Mouse (Mus musculus) forebrain, embryonic 11.5 days (tissue): ENCODE data around the gene Gfod1. TPM values are rescaled to one million over a fixed set of nuclear protein-coding genes. Genes with fewer than 3 reads are reported as not detected.

Source experiments
- ATAC-seq: fragments of 200-750 bp; cut with Nextera tagmentation; replicated peaks from 2 replicates; pipeline ENCODE4 v1.8.0; 2017; ENCODE audit warnings: moderate TSS enrichment; ENCODE audit not compliant: low FRiP score
- DNase-seq: peaks from one replicate; pipeline ENCODE4 v3.0.0-alpha.2; 2017; ENCODE audit warnings: low spot score
- H3K27ac ChIP-seq: fragments of 300-500 bp; sonication (generic); 2 replicates; pipeline ENCODE4 v1.5.1; 2014; ENCODE audit warnings: low read depth, low read length
- H3K27me3 ChIP-seq: fragments of 300-500 bp; sonication (generic); 2 replicates; pipeline ENCODE4 v1.6.1; 2014; ENCODE audit warnings: mild to moderate bottlenecking, low read length, mixed read lengths; ENCODE audit not compliant: control insufficient read depth, insufficient read depth
- H3K36me3 ChIP-seq: fragments of 300-500 bp; sonication (generic); 2 replicates; pipeline ENCODE4 v1.6.1; 2014; ENCODE audit warnings: mild to moderate bottlenecking, low read length, moderate library complexity, mixed read lengths; ENCODE audit not compliant: control insufficient read depth, insufficient read depth
- H3K4me1 ChIP-seq: fragments of 300-500 bp; sonication (generic); replicated peaks from 2 replicates; pipeline ENCODE4 v1.6.1; 2014; ENCODE audit warnings: low read length, mixed read lengths; ENCODE audit not compliant: control insufficient read depth, insufficient read depth
- H3K4me2 ChIP-seq: fragments of 300-500 bp; sonication (generic); 2 replicates; pipeline ENCODE4 v1.6.1; 2014; ENCODE audit warnings: low read depth, mild to moderate bottlenecking, low read length, moderate library complexity, mixed read lengths; ENCODE audit not compliant: severe bottlenecking
- H3K4me3 ChIP-seq: fragments of 300-500 bp; sonication (generic); 2 replicates; pipeline ENCODE4 v1.5.1; 2014; ENCODE audit warnings: low read depth, low read length
- H3K9ac ChIP-seq: fragments of 300-500 bp; sonication (generic); 2 replicates; pipeline ENCODE4 v1.6.1; 2014; ENCODE audit warnings: low read length
- H3K9me3 ChIP-seq: fragments of 300-500 bp; sonication (generic); 2 replicates; pipeline ENCODE4 v1.6.1; 2016; ENCODE audit warnings: low read length, mixed read lengths; ENCODE audit not compliant: control insufficient read depth
- WGBS: fragments of 180-500 bp; shearing (Covaris S2); extraction: QIAGEN DNeasy Blood & Tissue Kit; methylation state at CpG from one replicate; pipeline ENCODE4 v1.1.7; 2014; 5-methylcytosine and 5-hydroxymethylcytosine counted together
- polyA plus RNA-seq: library from polyadenylated mRNA; unstranded; fragments of >200 nt; fragmentation: Nextera tagmentation; extraction: Ambion mirVana; gene quantifications from 2 replicates; pipeline ENCODE4 v1.2.1, GENCODE M21; 2014

Gene Gfod1
- polyA plus RNA-seq, 1 experiment from 2014 or later = 0.39 TPM

- H3K36me3 ChIP-seq = no peaks in the 10 kb centered on the region
- H3K4me3 ChIP-seq = no peak overlapping the region
- H3K4me2 ChIP-seq = no peak overlapping the region
- H3K9me3 ChIP-seq = no peaks in the 10 kb centered on the region
- H3K9ac ChIP-seq = no peak overlapping the region
- DNase-seq = no peak
- no peak for ATAC-seq
- whole genome bisulfite sequencing = 88% methylated on average over 6 of the region's 6 CpGs
- peaks cover 4% of the 10 kb centered on the region for H3K4me1 ChIP-seq
- no peaks in the 10 kb centered on the region for H3K27me3 ChIP-seq
- H3K27ac ChIP-seq = no peak overlapping the region
Observed at GRCm38 (mm10) chr13:43250653-43251052, 53.3 kb downstream of the Gfod1 start.

GRCm38 (mm10) chr13:43250106-43250505 lies 53.9 kb downstream of the Gfod1 start:
- H3K4me1 ChIP-seq = peaks cover 4% of the 10 kb centered on the region
- no peaks in the 10 kb centered on the region for H3K36me3 ChIP-seq
- H3K9ac ChIP-seq = no peak overlapping the region
- ATAC-seq (no peak), DNase-seq (no peak)
- H3K27me3 ChIP-seq = no peaks in the 10 kb centered on the region
- H3K4me2 ChIP-seq = no peak overlapping the region
- H3K4me3 ChIP-seq = no peak overlapping the region
- no peaks in the 10 kb centered on the region for H3K9me3 ChIP-seq
- no peak overlapping the region for H3K27ac ChIP-seq
- WGBS = 89% methylated on average over 9 of the region's 9 CpGs

GRCm38 (mm10) chr13:43248381-43248780 lies 55.6 kb downstream of the Gfod1 start:
- DNase-seq (no peak), ATAC-seq (no peak)
- Histone ChIP-seq H3K4me1 (peaks cover 3% of the 10 kb centered on the region), H3K4me2 (no peak overlapping the region), H3K4me3 (no peak overlapping the region), H3K9me3 (no peaks in the 10 kb centered on the region), H3K36me3 (no peaks in the 10 kb centered on the region), H3K9ac (no peak overlapping the region), H3K27ac (no peak overlapping the region), H3K27me3 (no peaks in the 10 kb centered on the region)
- WGBS = 91% methylated on average over 6 of the region's 6 CpGs

- Histone ChIP-seq H3K4me1 (peaks cover 3% of the 10 kb centered on the region), H3K36me3 (no peaks in the 10 kb centered on the region), H3K27me3 (no peaks in the 10 kb centered on the region), H3K27ac (no peak overlapping the region), H3K4me2 (no peak overlapping the region), H3K9me3 (no peaks in the 10 kb centered on the region), H3K9ac (no peak overlapping the region), H3K4me3 (no peak overlapping the region)
- no peak for ATAC-seq
- WGBS = 95% methylated on average over 4 of the region's 4 CpGs
- no peak for DNase-seq
Observed at GRCm38 (mm10) chr13:43246876-43247275, 57.1 kb downstream of the Gfod1 start.

GRCm38 (mm10) chr13:43243793-43244192 lies 60.2 kb downstream of the Gfod1 start:
- no peaks in the 10 kb centered on the region for H3K9me3 ChIP-seq
- no peak for DNase-seq
- H3K27ac ChIP-seq = no peak overlapping the region

GRCm38 (mm10) chr13:43243240-43243639 lies 60.7 kb downstream of the Gfod1 start:
- no peaks in the 10 kb centered on the region for H3K27me3 ChIP-seq
- no peak overlapping the region for H3K9ac ChIP-seq
- no peaks in the 10 kb centered on the region for H3K9me3 ChIP-seq
- no peaks in the 10 kb centered on the region for H3K36me3 ChIP-seq
- no peak overlapping the region for H3K4me2 ChIP-seq
- DNase-seq = no peak
- no peak for ATAC-seq
- H3K27ac ChIP-seq = no peak overlapping the region
- WGBS = 91% methylated on average over 3 of the region's 3 CpGs
- H3K4me1 ChIP-seq = no peaks in the 10 kb centered on the region
- no peak overlapping the region for H3K4me3 ChIP-seq

More at GRCm38 (mm10) chr13:43243793-43244192, 60.2 kb downstream of the Gfod1 start:
- WGBS = 81% methylated on average over 7 of the region's 7 CpGs
- Histone ChIP-seq H3K4me3 (no peak overlapping the region), H3K9ac (no peak overlapping the region), H3K36me3 (no peaks in the 10 kb centered on the region), H3K4me1 (no peaks in the 10 kb centered on the region), H3K4me2 (no peak overlapping the region), H3K27me3 (no peaks in the 10 kb centered on the region)
- no peak for ATAC-seq

GRCm38 (mm10) chr13:43241750-43242149 lies 62.2 kb downstream of the Gfod1 start:
- 80% methylated on average over 2 of the region's 2 CpGs for WGBS
- no peak overlapping the region for H3K4me3 ChIP-seq
- H3K4me1 ChIP-seq = no peaks in the 10 kb centered on the region
- H3K9ac ChIP-seq = no peak overlapping the region
- no peaks in the 10 kb centered on the region for H3K9me3 ChIP-seq
- ATAC-seq = no peak
- H3K36me3 ChIP-seq = no peaks in the 10 kb centered on the region
- DNase-seq = no peak
- no peaks in the 10 kb centered on the region for H3K27me3 ChIP-seq
- no peak overlapping the region for H3K27ac ChIP-seq
- H3K4me2 ChIP-seq = no peak overlapping the region

- no peaks in the 10 kb centered on the region for H3K4me1 ChIP-seq
- H3K27ac ChIP-seq = no peak overlapping the region
- no peak overlapping the region for H3K9ac ChIP-seq
- WGBS = 46% methylated on average over 1 of the region's 1 CpGs
- H3K4me3 ChIP-seq = no peak overlapping the region
- H3K27me3 ChIP-seq = no peaks in the 10 kb centered on the region
- DNase-seq (no peak), ATAC-seq (no peak)
- H3K9me3 ChIP-seq = no peaks in the 10 kb centered on the region
- no peaks in the 10 kb centered on the region for H3K36me3 ChIP-seq
- H3K4me2 ChIP-seq = no peak overlapping the region
Observed at GRCm38 (mm10) chr13:43241069-43241468, 62.9 kb downstream of the Gfod1 start.

- WGBS = 93% methylated on average over 11 of the region's 11 CpGs
- no peak overlapping the region for H3K4me2 ChIP-seq
- H3K9me3 ChIP-seq = no peaks in the 10 kb centered on the region
- H3K27ac ChIP-seq = no peak overlapping the region
- H3K27me3 ChIP-seq = no peaks in the 10 kb centered on the region
- DNase-seq = no peak
- no peaks in the 10 kb centered on the region for H3K36me3 ChIP-seq
- no peak overlapping the region for H3K9ac ChIP-seq
- H3K4me1 ChIP-seq = no peaks in the 10 kb centered on the region
- ATAC-seq = no peak
- no peak overlapping the region for H3K4me3 ChIP-seq
Observed at GRCm38 (mm10) chr13:43239790-43240216, 64.2 kb downstream of the Gfod1 start.
